Mouse (Mus musculus): ENCODE measurements around the gene Txlna. TPM values are rescaled to one million over a fixed set of nuclear protein-coding genes. Genes with fewer than 3 reads are reported as not detected.

The Txlna gene
- polyA plus RNA-seq, 1 experiment from 2014 or later, result 66.1 TPM

DNA sequence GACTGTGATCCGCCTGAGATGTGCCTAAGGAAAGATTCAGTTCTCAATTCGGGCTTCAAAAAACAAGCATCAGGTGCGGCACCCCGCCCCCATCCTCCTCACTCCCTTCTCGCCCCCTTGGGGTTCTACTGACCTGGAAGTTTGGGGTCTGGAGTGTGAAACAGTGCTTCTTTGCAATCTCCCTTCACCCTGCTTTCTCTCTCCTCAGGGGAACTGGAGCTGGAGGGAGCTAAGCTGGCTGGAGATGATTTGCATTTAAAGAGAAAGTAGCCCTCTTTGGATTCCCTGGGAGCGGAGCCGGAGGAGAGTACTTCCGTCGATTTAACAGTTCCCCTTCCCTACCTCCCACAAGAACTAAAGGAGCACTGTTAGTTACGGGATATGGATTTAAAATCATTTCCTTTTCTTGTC lies 17.2 kb downstream of the Txlna start, which contains the start of gene Ccdc28b:
Ccdc28b (minus strand) TSS at position 267 of the 411 bp plus-strand sequence.
- no peaks in the 10 kb centered on the region for H3K9me3 ChIP-seq
- H3K27me3 ChIP-seq (replicated peaks), result no peaks in the 10 kb centered on the region
- H3K9ac ChIP-seq, result peak within 1 kb of the TSS; percentile 37; the same call in 1 of the 2 replicates
- peak within 1 kb of the TSS; percentile 66 for H3K4me3 ChIP-seq (replicated peaks)
- H3K4me2 ChIP-seq, result peak within 1 kb of the TSS; percentile 75
- no peak for ATAC-seq (ENCODE audit: insufficient read depth, low FRiP score, low read depth)
- H3K36me3 ChIP-seq, result peaks cover 17% of the 10 kb centered on the region
- under 1% methylated on average over 10 of the region's 10 CpGs for WGBS
- H3K27ac ChIP-seq, result peak within 1 kb of the TSS; percentile 90
- H3K4me1 ChIP-seq, result peaks cover 30% of the 10 kb centered on the region

- ATAC-seq (ENCODE audit: insufficient read depth, low FRiP score, low read depth), result no peak
- Histone ChIP-seq H3K27me3 (replicated peaks) (no peaks in the 10 kb centered on the region), H3K36me3 (peaks cover 10% of the 10 kb centered on the region; the same call in 1 of the 2 replicates), H3K4me3 (replicated peaks) (peak overlapping the region; percentile 66), H3K27ac (peak overlapping the region; percentile 90), H3K9me3 (no peaks in the 10 kb centered on the region), H3K4me2 (peak overlapping the region; percentile 75), H3K4me1 (peaks cover 36% of the 10 kb centered on the region), H3K9ac (peak overlapping the region; percentile 37; the same call in 1 of the 2 replicates)
- WGBS, result 15% methylated on average over 8 of the region's 8 CpGs
Observed at GRCm38 (mm10) chr4:129622803-129623535, 17.9 kb downstream of the Txlna start.

- 0 out of 2 replicates have a peak, but pooled peaks cover 3% of the 10 kb centered on the region for H3K36me3 ChIP-seq
- no peaks in the 10 kb centered on the region for H3K27me3 ChIP-seq (replicated peaks)
- H3K4me3 ChIP-seq (replicated peaks), result peak overlapping the region; percentile 66; the same call in 1 of the 2 replicates
- H3K27ac ChIP-seq, result no peak overlapping the region
- H3K9me3 ChIP-seq, result no peaks in the 10 kb centered on the region
- H3K4me1 ChIP-seq, result peaks cover 36% of the 10 kb centered on the region
- H3K4me2 ChIP-seq, result no peak overlapping the region; the same call in 1 of the 2 replicates
- no peak for ATAC-seq (ENCODE audit: insufficient read depth, low FRiP score, low read depth)
- 72% methylated on average over 11 of the region's 11 CpGs for WGBS
- H3K9ac ChIP-seq, result no peak overlapping the region
Observed at GRCm38 (mm10) chr4:129622120-129622802, 18.6 kb downstream of the Txlna start.

GRCm38 (mm10) chr4:129621283-129621841 lies 19.5 kb downstream of the Txlna start:
- H3K27ac ChIP-seq, result peak overlapping the region; percentile 46; the same call in 1 of the 2 replicates
- no peaks in the 10 kb centered on the region for H3K9me3 ChIP-seq
- H3K4me2 ChIP-seq, result no peak overlapping the region
- no peak for ATAC-seq (ENCODE audit: insufficient read depth, low FRiP score, low read depth)
- H3K27me3 ChIP-seq (replicated peaks), result no peaks in the 10 kb centered on the region
- no peak overlapping the region for H3K4me3 ChIP-seq (replicated peaks)
- 0 out of 2 replicates have a peak, but pooled peaks cover 6% of the 10 kb centered on the region for H3K36me3 ChIP-seq
- peaks cover 36% of the 10 kb centered on the region for H3K4me1 ChIP-seq
- 74% methylated on average over 8 of the region's 8 CpGs for WGBS
- no peak overlapping the region for H3K9ac ChIP-seq

- no peak for ATAC-seq (ENCODE audit: insufficient read depth, low FRiP score, low read depth)
- no peak overlapping the region for H3K4me3 ChIP-seq (replicated peaks)
- no peak overlapping the region for H3K9ac ChIP-seq
- 0 out of 2 replicates have a peak overlapping the region, but pooled peaks have one; percentile 9 for H3K4me2 ChIP-seq
- no peaks in the 10 kb centered on the region for H3K9me3 ChIP-seq
- peak overlapping the region; percentile 46; the same call in 1 of the 2 replicates for H3K27ac ChIP-seq
- H3K36me3 ChIP-seq, result 0 out of 2 replicates have a peak, but pooled peaks cover 9% of the 10 kb centered on the region
- H3K4me1 ChIP-seq, result peaks cover 36% of the 10 kb centered on the region
- H3K27me3 ChIP-seq (replicated peaks), result no peaks in the 10 kb centered on the region
- 79% methylated on average over 11 of the region's 11 CpGs for WGBS
Observed at GRCm38 (mm10) chr4:129620419-129621282, 20.2 kb downstream of the Txlna start.

- WGBS, result 4% methylated on average over 44 of the region's 44 CpGs
- H3K9me3 ChIP-seq, result no peaks in the 10 kb centered on the region
- peak; percentile 87 for ATAC-seq (ENCODE audit: insufficient read depth, low FRiP score, low read depth)
Observed at GRCm38 (mm10) chr4:129618786-129619691, 21.8 kb downstream of the Txlna start, which contains the start of gene Iqcc. TSS of gene Iqcc (minus strand) at chr4:129619099.

DNA sequence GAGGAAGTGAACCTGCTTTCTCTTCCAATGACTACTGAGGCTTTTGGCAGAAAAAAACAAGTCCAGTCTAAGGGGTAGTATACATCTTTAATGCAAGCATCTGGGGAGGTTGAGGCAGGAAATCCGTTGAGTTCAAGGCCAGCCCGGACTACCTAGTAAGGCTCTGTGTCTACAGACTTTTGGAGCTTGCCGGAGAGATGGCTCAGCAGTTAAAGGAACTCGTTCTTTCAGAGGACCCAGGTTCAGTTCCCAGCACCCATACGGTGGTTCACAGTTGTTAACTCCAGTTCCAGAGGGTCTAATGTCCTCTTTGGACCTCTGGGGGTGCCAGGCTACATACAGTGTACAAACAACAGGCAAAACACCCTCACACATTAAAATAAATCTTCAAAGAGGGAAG lies 22.8 kb downstream of the Txlna start:
- no peaks in the 10 kb centered on the region for H3K9me3 ChIP-seq
- H3K27me3 ChIP-seq (replicated peaks), result no peaks in the 10 kb centered on the region
- peak overlapping the region; percentile 76 for H3K4me3 ChIP-seq (replicated peaks)
- peak overlapping the region; percentile 82; the same call in 1 of the 2 replicates for H3K27ac ChIP-seq
- ATAC-seq (ENCODE audit: insufficient read depth, low FRiP score, low read depth), result no peak
- 0 out of 2 replicates have a peak, but pooled peaks cover 9% of the 10 kb centered on the region for H3K36me3 ChIP-seq
- H3K4me1 ChIP-seq, result peaks cover 20% of the 10 kb centered on the region
- WGBS, result 93% methylated on average over 5 of the region's 5 CpGs
- peak overlapping the region; percentile 85 for H3K4me2 ChIP-seq
- peak overlapping the region; percentile 78; the same call in 1 of the 2 replicates for H3K9ac ChIP-seq

More at GRCm38 (mm10) chr4:129618786-129619691, 21.8 kb downstream of the Txlna start, which contains the start of gene Iqcc:
- peak within 1 kb of the TSS; percentile 78 for H3K9ac ChIP-seq
- H3K27me3 ChIP-seq (replicated peaks), result no peaks in the 10 kb centered on the region
- H3K4me2 ChIP-seq, result peak within 1 kb of the TSS; percentile 85
- H3K36me3 ChIP-seq, result 0 out of 2 replicates have a peak, but pooled peaks cover 9% of the 10 kb centered on the region
- H3K4me1 ChIP-seq, result peaks cover 23% of the 10 kb centered on the region
- peak within 1 kb of the TSS; percentile 88 for H3K27ac ChIP-seq
- peak within 1 kb of the TSS; percentile 76 for H3K4me3 ChIP-seq (replicated peaks)

GRCm38 (mm10) chr4:129617121-129617641 lies 23.7 kb downstream of the Txlna start:
- ATAC-seq (ENCODE audit: insufficient read depth, low FRiP score, low read depth), result no peak
- 94% methylated on average over 7 of the region's 7 CpGs for WGBS

GRCm38 (mm10) chr4:129616631-129617030 lies 24.2 kb downstream of the Txlna start:
- Histone ChIP-seq H3K4me1 (peaks cover 9% of the 10 kb centered on the region; the same call in 1 of the 2 replicates), H3K27me3 (replicated peaks) (no peaks in the 10 kb centered on the region), H3K4me2 (no peak overlapping the region), H3K9me3 (no peaks in the 10 kb centered on the region), H3K4me3 (replicated peaks) (no peak overlapping the region), H3K9ac (no peak overlapping the region), H3K27ac (no peak overlapping the region), H3K36me3 (0 out of 2 replicates have a peak, but pooled peaks cover 9% of the 10 kb centered on the region)
- no peak for ATAC-seq (ENCODE audit: insufficient read depth, low FRiP score, low read depth)
- 95% methylated on average over 3 of the region's 3 CpGs for WGBS

More at GRCm38 (mm10) chr4:129617121-129617641, 23.7 kb downstream of the Txlna start:
- H3K36me3 ChIP-seq, result 0 out of 2 replicates have a peak, but pooled peaks cover 9% of the 10 kb centered on the region
- H3K9ac ChIP-seq, result no peak overlapping the region
- no peaks in the 10 kb centered on the region for H3K9me3 ChIP-seq
- no peak overlapping the region for H3K27ac ChIP-seq
- H3K4me1 ChIP-seq, result peaks cover 12% of the 10 kb centered on the region; the same call in 1 of the 2 replicates
- no peaks in the 10 kb centered on the region for H3K27me3 ChIP-seq (replicated peaks)
- H3K4me3 ChIP-seq (replicated peaks), result no peak overlapping the region
- H3K4me2 ChIP-seq, result no peak overlapping the region
